Mouse (Mus musculus): ENCODE measurements at regions not wholly inside any gene's neighbourhood (a gene's known extent, or its start where the extent isn't known, plus 50 kb on each side); places are given as distances from the start of the nearest gene placed in this dataset.

DNA sequence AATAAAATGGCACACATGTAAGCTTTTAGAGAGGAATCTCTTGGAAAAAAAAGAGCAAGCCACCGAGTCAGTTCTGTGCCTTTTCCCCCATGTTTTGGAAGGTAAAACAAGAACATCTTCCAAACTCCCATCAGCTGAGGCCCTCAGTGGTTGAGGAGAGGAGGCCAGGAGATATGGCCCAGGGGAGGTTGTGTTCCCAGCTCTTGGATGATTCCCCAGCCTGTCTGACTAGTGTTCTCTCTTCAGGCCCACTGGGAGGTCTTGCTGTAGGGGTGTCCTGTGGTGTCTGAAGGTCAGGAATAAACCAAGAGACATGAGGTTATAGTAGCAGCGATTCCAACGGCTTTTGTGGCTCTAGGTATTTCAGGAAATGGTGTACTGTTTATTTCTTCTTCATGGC, 643.2 kb downstream of the Rnf144a start:
- no peak for DNase-seq

DNA sequence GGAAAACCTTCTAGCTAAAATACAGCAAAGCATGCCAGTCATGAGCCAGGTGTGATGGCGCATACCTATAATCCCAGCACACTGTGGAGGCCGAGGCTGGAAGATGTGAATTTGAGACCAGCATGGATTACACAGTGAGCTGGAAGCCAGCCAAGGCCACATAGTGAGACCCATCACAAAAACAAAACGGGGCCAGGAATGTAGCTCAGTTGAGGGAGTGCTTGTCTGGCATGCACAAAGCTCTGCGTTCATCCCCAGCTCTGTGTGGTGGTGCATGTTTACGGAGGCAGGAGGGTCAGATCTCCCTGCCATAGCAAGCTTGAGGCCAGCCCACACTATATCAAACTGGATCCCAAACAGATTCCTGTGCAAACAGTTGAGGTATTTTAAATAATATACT, 646.4 kb downstream of the Rnf144a start:
- peak; percentile 30 for DNase-seq

DNA sequence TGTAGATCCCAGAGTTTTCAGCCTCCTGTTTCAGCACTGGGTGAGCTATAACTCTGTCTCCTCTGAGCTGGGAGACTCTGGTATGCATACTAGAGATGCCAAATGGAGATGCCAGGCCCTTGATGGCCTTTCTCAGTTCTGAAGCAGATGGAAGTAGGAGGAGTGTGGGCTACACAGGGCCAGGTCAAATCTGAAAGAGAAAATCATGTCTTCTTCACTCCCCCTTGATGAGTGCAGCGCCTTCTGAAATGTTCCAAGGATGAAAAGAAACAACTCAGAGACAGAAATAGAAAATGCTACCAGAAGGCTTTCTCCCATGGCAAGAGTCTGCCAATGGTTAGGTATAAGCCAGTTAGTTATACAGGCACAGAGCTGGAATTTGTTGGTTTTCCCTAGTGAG, 652.0 kb downstream of the Rnf144a start:
- DNase-seq: no peak

DNA sequence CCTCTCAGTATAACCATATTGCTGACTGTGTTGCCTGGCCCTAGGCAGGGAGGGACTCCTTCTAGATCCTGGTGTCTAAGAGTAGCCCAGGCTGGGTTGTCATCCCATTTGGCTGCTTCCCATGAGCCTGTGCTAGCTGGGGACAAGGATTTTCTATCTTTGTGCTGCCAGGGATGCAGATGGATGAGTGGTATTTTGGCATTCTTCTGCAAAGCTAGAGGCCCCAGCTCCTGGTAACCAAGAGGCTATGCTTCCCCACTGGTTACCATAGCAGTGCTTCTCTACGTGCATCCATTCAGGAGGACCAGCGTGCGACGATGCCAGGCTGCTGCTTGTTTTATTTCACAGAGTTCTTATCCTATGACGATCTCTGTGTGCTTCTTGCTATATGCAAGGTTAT, 658.0 kb downstream of the Rnf144a start:
- no peak for DNase-seq

DNA sequence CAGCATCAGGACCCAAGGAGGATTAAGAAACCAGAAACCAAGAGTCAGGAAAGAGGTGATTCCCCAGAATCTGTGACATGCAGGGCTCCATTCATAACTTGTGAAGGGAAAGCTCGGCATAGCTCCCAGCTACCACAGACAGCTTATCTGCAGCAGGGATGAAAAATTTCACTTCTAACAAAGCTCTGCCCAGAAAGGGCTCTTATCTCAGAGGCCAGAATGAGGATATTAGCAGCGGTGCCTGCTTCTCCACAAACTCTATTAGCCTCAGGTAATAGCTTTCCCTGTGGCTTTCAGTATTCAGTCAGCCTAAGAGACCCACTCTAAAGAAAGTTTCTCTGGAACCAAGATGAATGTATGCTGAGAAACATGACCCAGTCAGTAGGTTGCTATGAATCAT, 636.9 kb upstream of the Id2 start:
- no peak for DNase-seq

DNA sequence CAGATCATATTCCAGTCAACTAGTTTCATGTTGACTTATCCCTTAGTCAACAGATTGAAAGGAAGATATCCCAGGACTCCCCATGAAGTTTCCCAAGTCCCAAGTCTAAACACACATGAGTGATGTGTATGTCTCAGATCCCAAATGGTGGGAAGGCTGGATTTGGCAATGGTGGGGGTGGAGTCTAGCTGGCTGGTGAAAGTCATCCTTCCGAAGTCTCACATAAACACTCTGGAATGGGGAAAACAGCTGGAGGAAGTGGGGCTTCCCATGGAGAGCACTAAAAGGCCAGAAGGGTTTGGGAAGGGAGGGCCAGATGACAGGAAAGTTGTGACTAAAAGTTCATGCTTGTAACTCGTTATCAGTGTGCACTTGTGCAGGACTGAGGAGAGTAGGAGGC, 628.8 kb upstream of the Id2 start:
- peak; percentile 28 for DNase-seq

DNA sequence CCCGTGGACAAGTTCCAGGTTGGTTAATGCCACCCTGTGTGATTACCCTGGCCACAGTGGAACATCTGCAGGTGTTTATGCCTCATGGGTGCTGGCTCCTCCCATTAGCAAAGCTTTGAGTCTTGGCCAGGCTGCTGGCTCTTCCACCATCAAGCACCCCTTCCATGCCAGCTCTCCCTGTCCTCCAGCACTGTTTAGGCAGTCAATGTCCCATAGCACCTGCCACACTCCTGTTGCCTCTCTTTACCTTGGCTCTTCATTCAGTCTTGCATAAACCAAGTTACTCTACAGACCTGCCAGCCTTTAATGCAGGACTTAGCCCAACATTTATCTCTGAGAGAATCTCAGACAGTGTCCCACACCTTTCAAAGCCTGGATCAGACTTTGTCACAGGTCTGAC, 614.2 kb upstream of the Id2 start:
- DNase-seq: no peak

DNA sequence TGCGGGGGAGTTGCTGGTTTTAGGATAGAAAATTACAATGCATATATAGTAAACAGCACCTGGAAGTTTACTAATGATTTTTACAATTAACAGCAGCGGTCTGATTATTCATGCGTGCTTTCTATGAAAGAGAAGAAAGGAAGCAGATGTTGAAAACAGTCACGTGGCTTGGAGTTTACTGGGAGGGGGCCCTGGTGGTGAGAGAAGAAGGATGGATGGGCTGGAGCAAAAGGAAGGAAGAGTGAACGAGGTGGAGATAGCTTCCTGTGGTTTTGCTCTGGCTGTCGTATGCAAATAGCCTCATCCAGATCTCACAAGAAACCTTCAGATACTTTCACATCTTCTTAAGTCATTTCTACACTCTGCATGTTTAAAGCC, 606.1 kb upstream of the Id2 start:
- no peak for DNase-seq

DNA sequence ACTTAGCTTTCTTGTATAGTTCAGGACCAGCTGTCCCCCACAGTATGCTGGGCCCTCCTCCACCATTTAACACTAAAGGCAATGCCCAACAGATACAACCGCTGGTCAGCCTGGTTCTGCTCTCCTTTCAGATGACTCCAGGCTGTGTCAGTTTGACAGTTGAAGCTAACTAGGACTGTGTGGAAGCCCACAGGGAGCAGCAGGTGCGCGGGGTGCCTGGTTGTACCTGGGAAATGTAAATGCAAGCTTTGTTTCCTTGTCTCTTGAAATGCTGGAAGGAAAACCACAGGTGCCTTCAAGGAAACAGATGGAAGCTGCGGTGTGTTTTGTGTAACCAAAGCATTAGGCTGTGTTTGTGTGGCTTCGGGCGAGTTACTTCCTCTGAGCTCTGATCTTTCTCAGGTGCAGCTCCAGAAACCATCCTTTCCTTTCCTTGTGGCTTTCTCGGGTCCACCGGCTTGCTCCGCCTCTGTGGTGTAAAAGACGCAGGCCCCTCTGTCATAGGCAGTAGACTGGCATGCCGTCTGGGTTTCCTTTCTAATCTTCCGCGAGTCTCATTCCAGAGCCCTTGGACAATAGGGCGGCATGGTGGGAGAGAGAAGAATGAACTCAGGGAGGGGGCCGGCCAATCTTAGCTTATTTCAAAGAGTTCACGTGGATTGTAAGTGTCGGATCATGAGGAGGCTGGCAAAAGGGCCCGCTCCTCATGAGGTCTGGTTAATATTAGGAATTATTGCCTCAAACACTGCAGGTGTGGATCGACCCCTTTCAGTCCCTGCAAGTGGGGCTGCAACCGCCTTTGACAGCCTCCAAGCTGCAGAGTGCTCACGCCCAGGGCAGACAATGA, 605.5 kb upstream of the Id2 start:
- DNase-seq: peak; percentile 48

DNA sequence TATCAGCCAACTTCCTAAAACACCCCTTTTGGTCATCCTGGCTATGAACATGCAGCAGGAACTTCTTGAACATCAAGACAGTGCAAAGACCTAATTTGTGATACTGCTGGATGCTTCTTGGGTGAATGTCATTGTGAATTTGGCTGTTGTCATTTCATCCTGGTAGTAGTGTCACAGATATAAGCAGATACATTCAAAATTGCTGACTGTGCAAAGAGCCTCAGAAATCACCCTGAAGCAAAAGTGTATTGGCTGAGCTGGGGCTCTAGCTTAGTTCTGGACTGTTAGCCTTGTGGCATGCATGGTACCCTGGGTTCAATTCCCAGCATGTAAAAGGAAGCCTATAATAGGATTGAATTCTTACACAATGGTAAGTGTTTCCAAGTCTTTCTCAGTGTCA, 590.1 kb upstream of the Id2 start:
- DNase-seq: no peak

DNA sequence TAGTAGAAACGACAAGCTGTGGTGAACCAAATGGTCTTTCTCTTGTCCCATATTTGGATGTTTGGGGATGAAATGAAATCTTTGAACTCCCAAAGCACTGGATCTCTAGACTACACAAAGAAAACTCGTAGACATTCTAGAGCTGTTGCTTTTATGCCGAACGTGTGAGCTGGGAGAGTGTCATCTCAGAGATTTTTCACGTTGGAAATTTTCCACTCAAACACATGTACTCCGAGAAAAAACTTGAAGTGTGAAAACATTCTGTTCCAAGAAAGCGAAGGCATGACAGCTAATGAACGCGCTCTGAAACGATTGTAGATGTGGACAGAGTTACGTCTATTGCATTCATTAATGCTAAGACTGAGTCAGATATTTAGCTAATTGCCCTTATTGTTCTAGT, 579.7 kb upstream of the Id2 start:
- DNase-seq: no peak

DNA sequence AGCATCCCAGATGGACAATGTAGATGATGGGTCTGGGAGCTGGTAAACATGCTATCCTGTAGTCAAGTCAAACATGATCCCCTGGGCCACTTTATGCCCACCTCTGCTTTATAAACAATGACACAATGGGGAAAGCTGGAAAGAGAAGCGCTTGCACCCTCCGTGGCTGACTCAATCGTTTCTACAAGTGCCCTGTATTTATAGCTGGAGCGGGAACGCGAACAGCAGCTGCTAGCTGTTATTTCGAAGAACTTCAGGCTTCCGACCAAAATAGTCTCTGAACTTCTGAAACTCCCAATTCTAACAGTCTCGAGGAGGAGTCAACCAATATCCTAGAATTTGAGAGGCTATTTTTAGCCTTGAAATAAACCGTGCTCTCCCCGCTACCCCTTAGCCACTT, 571.4 kb upstream of the Id2 start:
- DNase-seq: no peak

DNA sequence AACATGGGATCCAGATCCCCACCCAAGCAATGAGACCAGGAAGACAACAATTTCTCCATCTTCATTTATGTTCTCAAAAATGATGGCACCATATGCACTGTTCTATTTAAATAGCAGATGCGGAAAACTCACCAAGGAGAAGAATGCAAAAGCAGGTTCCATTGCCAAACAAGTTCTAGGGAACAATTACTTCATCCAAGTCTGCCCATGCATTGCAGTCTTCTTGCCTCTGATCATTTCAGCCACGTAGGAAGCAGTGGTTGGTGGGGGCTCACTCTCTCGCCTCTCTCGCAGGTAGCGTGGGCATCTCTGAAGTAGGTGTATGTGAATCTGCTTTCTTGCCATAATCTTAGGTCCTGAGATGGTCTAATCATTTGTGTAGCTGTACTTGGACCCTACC, 557.5 kb upstream of the Id2 start:
- no peak for DNase-seq

DNA sequence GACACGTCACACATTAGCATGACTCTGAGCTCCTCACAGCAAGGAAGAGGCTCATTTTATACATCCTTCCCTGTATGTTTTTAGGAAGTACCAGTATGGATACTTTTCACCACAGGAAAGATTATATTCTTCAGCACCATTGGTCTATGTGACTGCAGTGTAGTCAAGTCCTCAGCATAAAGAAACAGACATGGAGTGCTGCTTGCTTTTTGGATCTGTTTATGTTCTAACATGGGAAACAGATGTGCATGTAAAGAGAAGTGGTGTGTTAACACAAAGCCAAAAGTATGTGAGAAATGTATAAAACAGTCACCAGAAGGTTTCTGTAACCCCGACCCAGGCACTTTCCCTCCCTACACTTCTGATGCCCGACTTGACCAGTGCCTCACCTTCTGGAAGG, 553.3 kb upstream of the Id2 start:
- DNase-seq: no peak

DNA sequence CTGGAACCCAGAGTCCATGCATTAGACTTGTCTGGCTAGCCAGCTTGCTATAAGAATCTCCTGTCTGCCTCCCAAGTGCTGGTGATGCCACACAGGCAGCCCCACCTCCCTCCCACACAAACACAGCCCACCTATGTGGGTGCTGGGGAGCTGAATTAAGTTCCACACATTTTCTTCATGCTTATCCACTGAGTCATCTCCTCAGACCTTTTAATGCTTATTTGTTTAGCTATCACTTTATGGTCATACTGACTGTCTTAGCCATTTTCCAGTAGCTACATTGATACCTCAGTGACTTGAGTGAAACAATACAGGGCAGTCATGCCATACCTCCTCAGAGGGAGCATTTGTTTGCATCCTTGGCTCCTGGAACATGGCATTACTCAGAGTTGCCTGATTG, 531.1 kb upstream of the Id2 start:
- no peak for DNase-seq

DNA sequence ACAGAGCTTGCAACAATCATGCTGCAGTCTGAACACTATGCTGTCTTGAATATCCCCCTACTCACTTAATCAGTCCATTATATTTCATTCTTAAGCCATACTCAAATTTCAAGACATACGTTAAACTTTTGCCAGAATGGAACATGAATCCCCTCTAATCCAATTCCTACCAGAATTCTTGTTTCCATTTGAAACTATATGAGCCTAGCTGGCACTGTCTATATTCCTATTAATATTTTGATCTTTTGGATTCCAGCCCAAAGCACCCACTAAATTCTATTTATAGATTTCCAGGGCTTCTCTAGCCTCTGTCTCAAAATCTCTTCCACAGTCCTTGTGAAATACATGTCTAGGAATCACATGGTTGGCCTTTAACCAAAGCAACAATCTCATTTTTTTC, 528.9 kb upstream of the Id2 start:
- no peak for DNase-seq

DNA sequence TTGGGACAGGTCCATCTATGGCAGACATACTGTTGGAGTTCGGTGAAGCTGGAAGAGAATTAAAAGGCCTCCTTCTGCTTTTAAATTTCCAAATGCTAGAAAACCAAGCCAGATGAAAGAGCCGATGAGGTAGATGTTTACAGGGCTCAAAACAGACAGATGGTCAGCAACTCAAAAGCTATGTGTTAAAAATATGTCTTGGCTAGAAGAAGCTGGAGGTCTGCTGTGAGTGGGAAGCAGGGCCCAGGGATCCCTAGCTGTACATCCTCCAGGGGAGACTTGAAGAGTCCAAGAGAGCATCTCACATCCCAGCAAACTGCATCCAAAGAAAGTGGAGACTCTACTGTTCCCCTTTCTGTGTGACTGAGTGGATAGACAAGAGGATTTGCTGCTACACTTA, 526.5 kb upstream of the Id2 start:
- DNase-seq: no peak

DNA sequence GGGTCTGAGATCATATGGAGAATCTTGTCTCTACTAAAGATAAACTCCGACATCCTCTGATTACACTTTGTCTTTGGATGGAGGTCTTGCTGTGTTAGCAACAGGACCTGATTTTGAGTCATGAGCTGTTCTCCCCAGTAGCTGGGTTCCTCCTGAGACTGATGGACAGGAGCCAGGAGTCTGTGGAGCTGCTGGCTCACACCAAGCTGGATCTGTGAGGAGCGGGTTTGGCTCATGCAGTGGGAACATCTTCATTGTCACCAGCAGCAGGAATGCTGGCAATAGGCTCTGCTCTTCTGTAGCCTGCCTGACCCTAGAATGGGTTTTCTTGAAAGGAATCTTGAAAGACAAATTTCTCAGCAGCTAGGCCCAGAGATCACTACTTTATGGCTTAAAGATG, 524.2 kb upstream of the Id2 start:
- DNase-seq: no peak

DNA sequence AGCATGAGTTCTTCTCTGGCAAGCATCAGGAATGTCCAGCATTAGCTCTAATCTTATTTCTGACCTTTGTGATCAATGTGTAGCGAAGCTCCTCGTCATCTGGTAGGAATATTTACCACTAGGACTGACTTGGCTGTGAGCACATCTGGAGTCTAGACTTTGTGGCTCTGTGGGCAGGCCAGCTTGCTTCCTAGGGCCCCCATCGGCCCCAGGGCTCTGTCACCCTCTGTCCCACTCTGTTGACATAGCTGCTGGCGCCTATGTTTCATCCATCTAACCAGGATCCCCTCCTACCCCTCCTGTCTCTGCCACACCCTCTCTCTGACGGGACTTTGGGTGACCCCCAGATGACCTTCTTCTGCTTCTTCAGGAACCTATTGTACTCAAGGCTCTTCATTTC, 520.6 kb upstream of the Id2 start:
- DNase-seq: peak; percentile 50

DNA sequence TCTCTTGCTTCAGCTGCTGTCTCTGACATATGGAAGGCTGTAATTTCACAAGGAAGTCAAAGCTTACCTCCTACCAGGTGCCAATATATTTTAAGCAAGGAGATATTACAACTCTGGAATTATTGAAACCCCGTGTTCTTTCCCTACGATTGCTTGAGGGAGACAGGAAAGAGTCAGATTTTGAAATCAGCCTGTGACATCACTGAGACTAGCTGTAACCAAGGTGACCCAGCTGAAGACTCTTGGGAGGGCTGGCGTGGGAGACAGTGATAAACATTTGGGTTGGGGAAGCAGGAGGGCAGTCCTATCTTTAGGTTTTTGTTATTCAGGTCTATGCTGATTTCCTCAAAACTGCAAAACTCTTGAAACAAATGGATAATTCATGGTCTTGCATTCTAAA, 518.4 kb upstream of the Id2 start:
- DNase-seq: no peak

DNA sequence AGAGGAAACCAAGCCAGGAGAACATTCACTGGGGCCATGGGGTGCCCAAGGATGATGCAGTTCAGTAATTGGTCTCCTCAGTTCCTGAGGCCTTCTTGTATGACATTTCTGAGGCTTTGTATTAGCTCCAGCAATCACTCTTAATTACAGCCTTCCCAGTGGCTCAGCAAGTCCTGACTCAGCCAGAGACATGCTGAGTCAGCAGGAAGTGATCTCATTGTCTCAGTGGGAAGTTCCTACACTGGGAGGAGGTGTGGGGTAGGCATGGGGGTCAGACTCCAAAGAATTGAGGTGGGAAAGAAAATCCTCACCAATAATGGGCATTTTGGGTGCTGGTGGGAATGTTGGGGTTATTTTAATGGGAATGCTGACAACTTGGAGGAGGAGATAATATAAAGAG, 516.5 kb upstream of the Id2 start:
- peak; percentile 12 for DNase-seq

DNA sequence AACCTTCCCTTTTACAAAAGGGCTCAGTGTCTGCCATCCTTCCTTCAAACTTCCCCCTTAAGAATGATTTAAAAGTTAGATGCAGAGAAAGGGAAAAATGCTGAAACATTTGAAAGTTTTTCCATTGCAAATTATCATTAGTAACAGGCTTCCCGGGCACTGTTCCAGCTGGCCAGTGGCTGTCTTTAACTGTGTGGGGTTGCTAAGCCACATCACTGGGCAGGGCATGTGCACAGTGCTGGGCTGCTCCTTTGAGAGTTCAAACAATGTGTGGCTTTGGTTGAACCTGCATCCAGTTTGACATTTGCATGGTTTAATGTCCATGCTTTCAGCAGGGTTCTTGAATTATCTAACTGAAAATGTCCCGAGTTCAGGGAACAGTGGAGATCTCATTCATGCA, 512.1 kb upstream of the Id2 start:
- no peak for DNase-seq

DNA sequence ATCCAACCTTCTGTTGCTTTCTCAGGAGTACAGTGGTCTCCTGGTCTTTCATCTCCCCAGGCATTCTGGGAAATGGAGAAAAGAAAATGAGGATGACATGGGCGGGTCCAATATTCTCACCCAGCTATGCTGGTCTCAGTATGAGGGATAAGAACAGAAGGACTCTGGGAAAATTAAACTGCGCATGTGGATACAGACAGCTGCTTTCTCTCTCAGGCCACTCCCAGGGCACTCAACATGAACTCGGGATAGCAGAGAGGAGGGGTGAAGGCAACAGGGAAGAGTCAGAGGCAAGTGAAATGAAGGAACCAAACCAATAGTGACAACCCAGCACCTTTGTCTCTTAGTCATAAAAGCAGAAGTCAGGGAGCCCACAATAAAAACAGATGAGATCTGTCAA, 508.5 kb upstream of the Id2 start:
- no peak for DNase-seq

DNA sequence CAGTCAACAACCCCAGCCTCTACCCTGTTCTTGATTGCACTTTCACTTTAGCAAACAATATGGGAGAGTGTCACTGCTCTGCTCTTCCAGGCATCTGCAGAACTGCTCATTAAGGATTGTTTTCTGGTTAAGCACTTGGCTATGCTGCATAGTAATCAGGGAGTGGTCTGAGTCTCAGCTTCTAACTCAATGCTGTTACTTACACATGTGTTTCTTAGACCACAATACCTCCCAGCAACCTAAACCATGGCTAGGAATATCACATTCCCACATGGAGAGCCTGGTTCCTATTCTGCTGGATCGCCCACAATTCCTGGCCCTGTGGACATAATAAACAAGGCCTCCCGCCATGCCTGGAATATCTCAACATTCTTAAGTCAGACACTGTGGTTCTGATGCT, 493.3 kb upstream of the Id2 start:
- DNase-seq: no peak

DNA sequence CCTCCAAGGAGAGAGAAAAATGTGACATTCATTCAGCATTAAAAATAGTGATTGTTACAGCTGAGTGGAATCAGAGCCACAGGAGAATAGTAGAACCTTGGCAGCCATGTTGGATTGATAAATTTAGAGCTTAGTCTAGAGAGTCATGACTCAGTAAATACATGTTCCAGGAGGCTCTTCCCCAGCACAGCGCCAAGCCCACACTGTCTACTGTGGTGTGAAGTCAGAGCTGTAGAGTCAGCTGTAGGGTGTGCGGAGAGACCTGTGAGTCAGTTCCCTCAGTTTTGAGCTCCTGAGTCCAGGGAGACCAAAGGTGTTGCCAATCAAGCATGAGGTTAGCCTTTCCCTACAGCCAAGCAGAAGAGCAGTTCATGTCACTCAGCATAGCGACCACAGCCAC, 488.8 kb upstream of the Id2 start:
- no peak for DNase-seq

DNA sequence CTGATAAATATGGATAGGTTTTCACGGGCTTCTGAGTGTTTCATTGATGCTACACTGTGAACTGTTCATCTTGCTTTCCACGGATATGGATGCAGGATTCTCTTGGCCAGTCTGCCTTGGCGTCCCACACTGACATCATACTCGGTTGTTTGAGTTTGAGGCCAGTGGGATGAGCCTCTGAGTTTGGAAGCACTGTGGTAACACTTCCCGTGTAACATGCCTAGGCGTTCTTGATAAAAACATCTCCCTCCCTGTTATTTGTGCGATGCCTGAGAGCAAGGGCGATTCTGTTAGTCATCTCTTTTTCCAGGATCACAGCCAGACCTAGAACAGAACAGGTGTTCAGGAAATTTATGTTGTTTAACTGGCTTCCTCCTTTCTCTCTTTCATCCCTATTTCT, 482.5 kb upstream of the Id2 start:
- no peak for DNase-seq
